Mouse (Mus musculus) ovary, postnatal 14 days (tissue): ENCODE measurements around the gene Pheta2.
"Not testable (repeated sequence)": the region's sequence is repeated elsewhere in the genome, so short reads cannot be mapped to it uniquely, and the experiment has no call there.

ENCODE experiments used
- DNase-seq: peaks from one replicate; pipeline ENCODE4 v3.0.0; 2022; ENCODE audit warnings: low spot score

The Pheta2 gene

GRCm38 (mm10) chr15:82372446-82372845 is 33.7 kb downstream of the Pheta2 start:
- no peak for DNase-seq

GRCm38 (mm10) chr15:82372991-82373390 is 34.2 kb downstream of the Pheta2 start:
- no peak for DNase-seq

GRCm38 (mm10) chr15:82374437-82374836 is 35.7 kb downstream of the Pheta2 start:
- no peak for DNase-seq

GRCm38 (mm10) chr15:82375855-82376254 is 37.1 kb downstream of the Pheta2 start:
- DNase-seq = no peak

- no peak for DNase-seq
Observed at GRCm38 (mm10) chr15:82376393-82377138, 37.8 kb downstream of the Pheta2 start.

GRCm38 (mm10) chr15:82377701-82378100 is 39.0 kb downstream of the Pheta2 start:
- DNase-seq = no peak

GRCm38 (mm10) chr15:82378261-82379180 is 39.8 kb downstream of the Pheta2 start:
- no peak for DNase-seq

- no peak for DNase-seq
Observed at GRCm38 (mm10) chr15:82379511-82379870, 40.7 kb downstream of the Pheta2 start.

- DNase-seq = peak; percentile 39
Observed at GRCm38 (mm10) chr15:82379871-82380713, 41.4 kb downstream of the Pheta2 start, which contains the start of gene Cyp2d22. Cyp2d22 (minus strand) TSS chr15:82380260.

- no peak for DNase-seq
Observed at GRCm38 (mm10) chr15:82380714-82381062, 41.9 kb downstream of the Pheta2 start.

GRCm38 (mm10) chr15:82382441-82382840 is 43.7 kb downstream of the Pheta2 start:
- DNase-seq = no peak

GRCm38 (mm10) chr15:82385729-82386128 is 47.0 kb downstream of the Pheta2 start:
- DNase-seq = no peak

- not testable (repeated sequence) for DNase-seq
Observed at GRCm38 (mm10) chr15:82389916-82390315, 51.2 kb downstream of the Pheta2 start.

- not testable (repeated sequence) for DNase-seq
Observed at GRCm38 (mm10) chr15:82393922-82394321, 55.2 kb downstream of the Pheta2 start, which contains the start of gene Cyp2d11. Cyp2d11 (minus strand) TSS chr15:82394022.
